Mouse (Mus musculus) hindbrain, embryonic 16.5 days (tissue): ENCODE measurements around the gene Cul5. TPM values are rescaled to one million over a fixed set of nuclear protein-coding genes. Genes with fewer than 3 reads are reported as not detected.

ENCODE experiments used
- ATAC-seq: fragments of 200-750 bp; cut with Nextera tagmentation; 2 replicates; pipeline ENCODE4 v1.8.0; 2017; ENCODE audit warnings: moderate TSS enrichment, moderate library complexity
- H3K27ac ChIP-seq: fragments of 300-500 bp; sonication (generic); 2 replicates; pipeline ENCODE4 v1.5.1; 2014; ENCODE audit warnings: low read depth, mild to moderate bottlenecking, control low read depth, low read length, moderate library complexity
- H3K27me3 ChIP-seq: fragments of 300-500 bp; sonication (generic); replicated peaks from 2 replicates; pipeline ENCODE4 v1.6.1; 2014; ENCODE audit warnings: low read length; ENCODE audit not compliant: control insufficient read depth, insufficient read depth
- H3K36me3 ChIP-seq: fragments of 300-500 bp; sonication (generic); 2 replicates; pipeline ENCODE4 v1.6.1; 2014; ENCODE audit warnings: mild to moderate bottlenecking, low read length, moderate library complexity, mixed read lengths; ENCODE audit not compliant: control insufficient read depth, insufficient read depth
- H3K4me1 ChIP-seq: fragments of 300-500 bp; sonication (generic); 2 replicates; pipeline ENCODE4 v1.6.1; 2014; ENCODE audit warnings: low read depth, low read length; ENCODE audit not compliant: control insufficient read depth, insufficient read depth
- H3K4me2 ChIP-seq: fragments of 300-500 bp; sonication (generic); 2 replicates; pipeline ENCODE4 v1.6.1; 2014; ENCODE audit warnings: mild to moderate bottlenecking, low read length, control low read depth, moderate library complexity
- H3K4me3 ChIP-seq: fragments of 300-500 bp; sonication (generic); 2 replicates; pipeline ENCODE4 v1.5.1; 2014; ENCODE audit warnings: mild to moderate bottlenecking, low read length, control low read depth, moderate library complexity
- H3K9ac ChIP-seq: fragments of 300-500 bp; sonication (generic); 2 replicates; pipeline ENCODE4 v1.6.1; 2014; ENCODE audit warnings: low read depth, mild to moderate bottlenecking, control low read depth, low read length, moderate library complexity
- H3K9me3 ChIP-seq: fragments of 300-500 bp; sonication (generic); 2 replicates; pipeline ENCODE4 v1.6.1; 2014; ENCODE audit warnings: mild to moderate bottlenecking, low read length, moderate library complexity; ENCODE audit not compliant: control insufficient read depth
- WGBS: fragments of 180-500 bp; shearing (Covaris S2); extraction: QIAGEN DNeasy Blood & Tissue Kit; methylation state at CpG from one replicate; pipeline ENCODE4 v1.1.7; 2014; 5-methylcytosine and 5-hydroxymethylcytosine counted together
- polyA plus RNA-seq: library from polyadenylated mRNA; unstranded; fragments of >200 nt; fragmentation: Nextera tagmentation; extraction: Ambion mirVana; gene quantifications from 2 replicates; pipeline ENCODE4 v1.2.1, GENCODE M21; 2015

The Cul5 gene
- polyA plus RNA-seq, 1 experiment from 2014 or later, result 35.9 TPM

DNA sequence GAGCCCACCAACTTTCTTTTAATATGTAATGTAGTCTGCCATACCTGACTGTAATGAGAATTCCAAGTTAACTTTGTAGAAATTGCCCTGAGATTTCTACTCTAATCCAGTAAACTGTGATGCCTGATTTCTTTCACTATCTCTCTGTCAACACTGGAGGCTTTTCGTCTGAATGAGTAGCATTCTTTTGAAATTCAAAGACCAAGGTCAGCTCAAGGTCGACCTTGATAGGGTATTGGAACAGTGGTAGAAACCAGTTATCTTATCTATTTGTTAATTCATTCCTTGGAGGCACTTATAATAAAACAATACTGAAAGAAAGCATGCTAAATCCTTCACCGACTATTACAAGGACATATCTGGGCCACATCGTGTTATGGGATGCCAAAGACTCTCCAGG is 7.1 kb upstream of the Cul5 start:
- no peak overlapping the region for H3K27ac ChIP-seq
- no peak overlapping the region for H3K9ac ChIP-seq
- H3K4me1 ChIP-seq, result no peaks in the 10 kb centered on the region
- WGBS, result 69% methylated on average over 4 of the region's 4 CpGs
- no peak overlapping the region for H3K4me2 ChIP-seq
- no peaks in the 10 kb centered on the region for H3K27me3 ChIP-seq
- no peak overlapping the region for H3K4me3 ChIP-seq
- no peaks in the 10 kb centered on the region for H3K36me3 ChIP-seq
- no peak for ATAC-seq
- H3K9me3 ChIP-seq, result no peaks in the 10 kb centered on the region

DNA sequence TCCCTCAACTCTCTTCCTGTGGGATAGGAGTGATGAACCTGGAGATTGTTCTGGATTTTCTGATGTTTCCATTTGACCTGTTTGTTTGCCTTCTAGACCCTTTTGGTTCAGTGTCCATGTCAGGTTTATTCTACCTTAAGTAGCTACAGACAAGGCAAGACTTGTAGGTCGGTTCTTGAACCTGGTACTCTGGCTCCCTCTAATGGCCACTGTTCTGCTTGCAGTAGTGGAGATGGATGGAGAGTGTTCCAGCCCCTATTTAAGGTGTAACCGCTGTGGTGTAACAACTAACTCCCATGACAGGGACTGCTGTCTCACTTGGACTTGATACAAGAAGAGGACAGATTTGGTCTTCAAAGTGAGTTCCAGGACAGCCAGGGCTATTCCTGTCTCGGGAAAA is 3.8 kb upstream of the Cul5 start:
- Histone ChIP-seq H3K9ac (no peak overlapping the region), H3K27ac (no peak overlapping the region), H3K9me3 (no peaks in the 10 kb centered on the region), H3K36me3 (no peaks in the 10 kb centered on the region), H3K4me2 (no peak overlapping the region), H3K4me3 (no peak overlapping the region), H3K27me3 (no peaks in the 10 kb centered on the region), H3K4me1 (no peaks in the 10 kb centered on the region)
- WGBS, result 21% methylated on average over 3 of the region's 3 CpGs
- no peak for ATAC-seq

DNA sequence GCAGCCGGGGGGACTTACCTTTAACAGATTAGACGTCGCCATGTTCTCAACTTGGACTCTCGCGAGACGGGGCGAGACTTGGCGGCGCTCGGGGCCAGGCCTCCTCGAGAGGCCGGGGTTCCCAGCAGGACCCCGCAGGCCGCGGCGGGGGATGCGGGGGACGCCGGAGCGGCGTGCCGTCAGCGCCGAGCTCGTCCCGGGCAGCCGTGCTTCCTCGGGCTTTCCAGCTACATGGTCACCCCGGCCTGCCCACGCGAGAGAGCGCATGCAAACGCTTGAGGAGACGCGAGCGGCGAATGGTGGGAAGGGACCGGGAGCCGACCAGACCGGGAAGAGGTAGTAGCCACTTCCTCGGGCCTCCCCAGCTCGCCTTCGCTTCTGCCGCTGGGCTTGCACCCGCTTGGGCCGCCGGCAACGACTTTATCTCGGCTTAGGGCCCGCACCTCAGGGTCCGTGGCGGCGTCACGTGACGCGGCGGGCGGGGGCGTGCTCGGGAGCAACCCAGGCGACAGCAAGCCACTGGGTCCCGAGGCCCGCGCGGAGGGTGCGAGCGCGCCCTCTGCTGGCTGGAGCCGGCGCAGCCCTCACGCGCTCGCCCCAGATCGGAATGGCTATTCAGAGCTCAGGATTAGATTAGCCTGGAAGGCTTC is 2.7 kb downstream of the Cul5 start:
- WGBS, result under 1% methylated on average over 58 of the region's 74 CpGs
- Histone ChIP-seq H3K36me3 (no peaks in the 10 kb centered on the region), H3K27ac (peak overlapping the region; percentile 92), H3K9me3 (no peaks in the 10 kb centered on the region), H3K4me1 (peaks cover 23% of the 10 kb centered on the region), H3K9ac (peak overlapping the region; percentile 89), H3K4me3 (peak overlapping the region; percentile 64), H3K27me3 (no peaks in the 10 kb centered on the region), H3K4me2 (peak overlapping the region; percentile 75)
- ATAC-seq, result peak; percentile 98

DNA sequence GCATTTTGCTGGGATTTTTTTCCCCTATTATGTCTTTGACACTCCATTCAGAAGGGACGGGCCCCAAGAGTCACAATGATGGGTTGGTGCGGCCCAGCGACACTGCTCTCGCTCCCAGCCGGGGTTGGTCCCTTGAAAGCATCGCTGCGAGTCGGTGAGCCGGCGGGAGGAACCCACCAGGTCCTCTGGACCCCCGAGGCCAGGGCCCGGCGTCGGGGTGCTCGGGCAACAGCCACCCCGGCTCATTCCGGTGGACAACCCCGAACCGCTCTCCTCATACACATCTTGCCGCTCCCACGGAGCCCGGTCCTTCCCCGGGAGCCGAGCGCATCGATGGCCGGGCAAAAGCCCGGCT is 3.2 kb downstream of the Cul5 start:
- 1% methylated on average over 28 of the region's 28 CpGs for WGBS
- peak overlapping the region; percentile 64 for H3K4me3 ChIP-seq
- H3K4me2 ChIP-seq, result peak overlapping the region; percentile 75
- peaks cover 23% of the 10 kb centered on the region for H3K4me1 ChIP-seq
- ATAC-seq, result peak; percentile 50
- peak overlapping the region; percentile 89 for H3K9ac ChIP-seq
- peak overlapping the region; percentile 92 for H3K27ac ChIP-seq
- H3K27me3 ChIP-seq, result no peaks in the 10 kb centered on the region
- H3K9me3 ChIP-seq, result no peaks in the 10 kb centered on the region
- H3K36me3 ChIP-seq, result no peaks in the 10 kb centered on the region

DNA sequence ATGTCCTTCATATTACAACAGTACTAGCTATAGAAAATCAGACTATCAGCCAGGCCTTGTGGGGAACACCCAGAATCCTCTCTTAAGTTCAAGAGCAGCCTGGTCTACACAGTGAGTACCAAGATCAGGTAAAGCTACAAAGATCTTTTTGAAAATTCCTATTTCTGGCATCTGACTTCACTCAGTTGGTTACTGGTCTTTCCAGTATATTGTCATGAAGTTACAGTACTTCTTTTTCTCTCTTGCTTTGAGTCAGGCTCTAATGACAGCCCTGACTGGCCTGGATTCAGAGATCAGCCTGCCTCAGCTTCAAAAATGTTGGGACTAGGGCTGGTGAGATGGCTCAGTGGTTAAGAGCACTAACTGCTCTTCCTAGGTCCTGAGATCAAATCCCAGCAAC is 4.4 kb downstream of the Cul5 start:
- H3K27me3 ChIP-seq, result no peaks in the 10 kb centered on the region
- no peak overlapping the region for H3K4me3 ChIP-seq
- ATAC-seq, result no peak
- H3K9me3 ChIP-seq, result no peaks in the 10 kb centered on the region
- H3K36me3 ChIP-seq, result no peaks in the 10 kb centered on the region
- no peak overlapping the region for H3K27ac ChIP-seq
- H3K9ac ChIP-seq, result no peak overlapping the region
- peak overlapping the region; percentile 75 for H3K4me2 ChIP-seq
- peaks cover 23% of the 10 kb centered on the region for H3K4me1 ChIP-seq

DNA sequence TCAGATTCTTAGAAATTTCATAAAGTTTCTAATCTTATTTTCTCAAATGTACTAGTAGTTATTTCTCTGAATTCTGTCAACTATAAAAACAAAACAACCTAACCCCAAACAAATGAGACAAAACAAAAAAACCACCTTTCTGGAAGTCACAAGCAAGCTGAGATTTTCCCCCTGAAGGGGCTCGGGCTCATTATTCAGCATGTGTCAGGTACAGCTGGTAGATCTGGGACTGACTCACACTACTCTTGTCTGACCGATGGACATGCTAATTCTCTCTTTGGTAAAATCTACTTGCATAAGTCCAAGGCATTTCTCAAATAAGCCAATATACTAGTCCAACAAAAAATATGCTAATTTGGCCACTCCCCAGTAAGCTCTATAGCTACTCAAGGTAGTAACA is 5.0 kb downstream of the Cul5 start:
- Histone ChIP-seq H3K9me3 (no peaks in the 10 kb centered on the region), H3K27ac (no peak overlapping the region), H3K9ac (no peak overlapping the region), H3K4me3 (no peak overlapping the region), H3K4me1 (peaks cover 23% of the 10 kb centered on the region), H3K36me3 (no peaks in the 10 kb centered on the region), H3K4me2 (no peak overlapping the region; the same call in 1 of the 2 replicates), H3K27me3 (no peaks in the 10 kb centered on the region)
- WGBS, result 63% methylated on average over 2 of the region's 2 CpGs
- ATAC-seq, result no peak

DNA sequence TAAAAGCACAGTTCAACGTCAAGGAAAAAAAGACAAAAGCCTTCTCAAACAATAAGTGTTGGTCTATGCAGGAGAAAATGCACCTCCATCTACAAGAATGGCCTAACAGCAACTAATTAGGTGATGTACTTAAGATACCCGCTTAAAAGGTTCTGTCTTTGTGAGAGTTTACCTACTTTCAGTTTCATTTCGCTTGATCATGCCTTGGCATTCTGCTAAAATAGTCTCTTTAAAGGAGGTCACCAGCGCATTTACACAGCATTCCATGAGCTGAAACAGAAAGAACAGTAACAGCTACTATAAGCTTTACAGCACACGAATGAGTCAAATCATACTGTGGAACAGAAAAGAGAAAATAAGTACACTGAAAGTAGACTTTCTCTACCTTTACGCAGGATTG is 35.0 kb downstream of the Cul5 start:
- H3K9me3 ChIP-seq, result no peaks in the 10 kb centered on the region
- H3K4me1 ChIP-seq, result no peaks in the 10 kb centered on the region
- H3K27ac ChIP-seq, result no peak overlapping the region
- no peak for ATAC-seq
- H3K4me2 ChIP-seq, result no peak overlapping the region
- H3K27me3 ChIP-seq, result no peaks in the 10 kb centered on the region
- no peak overlapping the region for H3K4me3 ChIP-seq
- whole genome bisulfite sequencing, result 97% methylated on average over 6 of the region's 6 CpGs
- no peak overlapping the region for H3K9ac ChIP-seq
- H3K36me3 ChIP-seq, result peaks cover 30% of the 10 kb centered on the region

DNA sequence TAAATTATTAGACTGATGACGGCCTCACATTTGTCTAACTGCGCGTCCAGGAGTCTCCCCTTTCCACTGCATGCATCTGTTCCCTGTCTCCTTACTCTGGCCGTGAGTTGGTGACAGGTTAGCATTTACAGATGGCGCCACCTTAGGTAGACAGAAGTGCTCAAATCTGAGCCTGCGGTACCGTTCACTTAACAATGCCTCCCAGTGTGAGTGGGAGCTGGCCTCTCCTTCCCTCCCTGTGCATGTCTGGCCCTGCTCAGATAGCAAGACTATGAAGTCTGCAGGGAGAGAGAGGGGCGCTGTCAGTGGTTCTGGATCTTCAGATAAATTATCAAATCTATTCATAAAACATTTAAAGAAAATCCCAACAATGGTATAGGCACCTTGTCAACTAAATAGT is 54.6 kb downstream of the Cul5 start:
- H3K27ac ChIP-seq, result no peak overlapping the region
- no peaks in the 10 kb centered on the region for H3K4me1 ChIP-seq
- H3K4me3 ChIP-seq, result no peak overlapping the region
- 84% methylated on average over 8 of the region's 8 CpGs for WGBS
- H3K36me3 ChIP-seq, result peaks cover 12% of the 10 kb centered on the region
- H3K9ac ChIP-seq, result no peak overlapping the region
- ATAC-seq, result no peak
- no peaks in the 10 kb centered on the region for H3K9me3 ChIP-seq
- H3K4me2 ChIP-seq, result no peak overlapping the region
- no peaks in the 10 kb centered on the region for H3K27me3 ChIP-seq

DNA sequence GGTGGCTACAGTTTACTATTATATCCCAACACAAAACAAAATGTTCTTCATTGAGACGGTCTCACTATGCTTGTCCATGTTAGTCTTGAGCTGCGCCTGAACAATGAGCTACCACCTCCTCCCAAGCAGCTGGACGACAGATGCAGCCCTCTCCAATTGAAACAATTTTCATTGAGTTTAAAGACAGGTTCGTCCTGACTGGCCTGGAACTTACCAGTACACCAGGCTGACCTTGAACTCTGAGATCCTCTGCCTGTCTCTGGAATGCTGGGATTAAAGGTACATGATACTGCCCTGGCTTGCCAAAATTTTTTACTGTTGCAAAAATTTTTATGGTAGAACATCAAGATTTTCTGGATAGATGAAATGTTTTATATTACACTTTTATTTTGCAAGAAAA is 55.5 kb downstream of the Cul5 start:
- Histone ChIP-seq H3K9me3 (no peaks in the 10 kb centered on the region), H3K27ac (no peak overlapping the region), H3K9ac (no peak overlapping the region), H3K4me3 (no peak overlapping the region), H3K4me1 (peaks cover 1% of the 10 kb centered on the region; the same call in 1 of the 2 replicates), H3K36me3 (peaks cover 8% of the 10 kb centered on the region), H3K27me3 (no peaks in the 10 kb centered on the region), H3K4me2 (no peak overlapping the region)
- no peak for ATAC-seq
- 88% methylated on average over 4 of the region's 4 CpGs for WGBS
